Mouse (Mus musculus) limb, embryonic 13.5 days (tissue): Measurements from ENCODE around the gene Klhl6. TPM values are rescaled to one million over a fixed set of nuclear protein-coding genes. Genes with fewer than 3 reads are reported as not detected.
A peak's percentile ranks its signal among the peaks of the same experiment; 100 is the strongest.

Experiments
- ATAC-seq: fragments of 200-750 bp; cut with Nextera tagmentation; 2 replicates; pipeline ENCODE4 v1.8.0; 2017; ENCODE audit warnings: low read depth, moderate number of reproducible peaks, moderate TSS enrichment; ENCODE audit not compliant: low FRiP score
- H3K27ac ChIP-seq: fragments of 300-500 bp; sonication (generic); 2 replicates; pipeline ENCODE4 v1.5.1; 2015; ENCODE audit warnings: inconsistent platforms, mild to moderate bottlenecking, moderate library complexity
- H3K27me3 ChIP-seq: fragments of 300-500 bp; sonication (generic); 2 replicates; pipeline ENCODE4 v1.6.1; 2015; ENCODE audit warnings: mild to moderate bottlenecking, inconsistent platforms
- H3K36me3 ChIP-seq: fragments of 300-500 bp; sonication (generic); 2 replicates; pipeline ENCODE4 v1.6.1; 2015; ENCODE audit warnings: inconsistent platforms, mild to moderate bottlenecking, moderate library complexity
- H3K4me1 ChIP-seq: fragments of 300-500 bp; sonication (generic); 2 replicates; pipeline ENCODE4 v1.6.1; 2015; ENCODE audit warnings: inconsistent platforms
- H3K4me2 ChIP-seq: fragments of 300-500 bp; sonication (generic); replicated peaks from 2 replicates; pipeline ENCODE4 v1.6.1; 2015; ENCODE audit warnings: inconsistent platforms, mild to moderate bottlenecking, moderate library complexity
- H3K4me3 ChIP-seq: fragments of 300-500 bp; sonication (generic); 2 replicates; pipeline ENCODE4 v1.5.1; 2015; ENCODE audit warnings: moderate library complexity, mild to moderate bottlenecking, inconsistent platforms
- H3K9ac ChIP-seq: fragments of 300-500 bp; sonication (generic); 2 replicates; pipeline ENCODE4 v1.6.1; 2015; ENCODE audit warnings: mild to moderate bottlenecking, inconsistent platforms
- H3K9me3 ChIP-seq: fragments of 300-500 bp; sonication (generic); 2 replicates; pipeline ENCODE4 v1.6.1; 2016; ENCODE audit warnings: inconsistent platforms
- WGBS: fragments of 180-500 bp; shearing (Covaris S2); methylation state at CpG from one replicate; pipeline ENCODE4 v1.1.7; 2015; 5-methylcytosine and 5-hydroxymethylcytosine counted together
- polyA plus RNA-seq: library from polyadenylated mRNA; unstranded; fragments of >200 nt; fragmentation: Nextera tagmentation; extraction: Ambion mirVana; gene quantifications from 2 replicates; pipeline ENCODE4 v1.2.1, GENCODE M21; 2015

Gene Klhl6
- polyA plus RNA-seq, 1 experiment from 2014 or later: 7.4 TPM

- no peaks in the 10 kb centered on the region for H3K27me3 ChIP-seq
- H3K4me2 ChIP-seq: no peak overlapping the region
- H3K36me3 ChIP-seq: no peaks in the 10 kb centered on the region
- whole genome bisulfite sequencing: 93% methylated on average over 1 of the region's 1 CpGs
- H3K4me3 ChIP-seq: no peak overlapping the region
- no peaks in the 10 kb centered on the region for H3K4me1 ChIP-seq
- H3K9ac ChIP-seq: no peak overlapping the region
- no peak for ATAC-seq
- no peak overlapping the region for H3K27ac ChIP-seq
- peaks cover 6% of the 10 kb centered on the region; the same call in 1 of the 2 replicates for H3K9me3 ChIP-seq
Observed at GRCm38 (mm10) chr16:19967897-19968392, 14.9 kb downstream of the Klhl6 start.

- no peak for ATAC-seq
Observed at GRCm38 (mm10) chr16:19966976-19967375, 15.9 kb downstream of the Klhl6 start.

GRCm38 (mm10) chr16:19966437-19966836 lies 16.4 kb downstream of the Klhl6 start:
- Histone ChIP-seq H3K36me3 (no peaks in the 10 kb centered on the region), H3K9ac (no peak overlapping the region), H3K4me2 (no peak overlapping the region), H3K4me3 (no peak overlapping the region), H3K27ac (no peak overlapping the region), H3K27me3 (no peaks in the 10 kb centered on the region), H3K4me1 (no peaks in the 10 kb centered on the region), H3K9me3 (no peaks in the 10 kb centered on the region)
- ATAC-seq: no peak
- WGBS: 82% methylated on average over 1 of the region's 1 CpGs

More at GRCm38 (mm10) chr16:19966976-19967375, 15.9 kb downstream of the Klhl6 start:
- Histone ChIP-seq H3K27me3 (no peaks in the 10 kb centered on the region), H3K9ac (no peak overlapping the region), H3K9me3 (0 out of 2 replicates have a peak, but pooled peaks cover 2% of the 10 kb centered on the region), H3K4me2 (no peak overlapping the region), H3K27ac (no peak overlapping the region), H3K4me1 (no peaks in the 10 kb centered on the region), H3K36me3 (no peaks in the 10 kb centered on the region), H3K4me3 (no peak overlapping the region)

- H3K4me2 ChIP-seq: no peak overlapping the region
- no peak overlapping the region for H3K4me3 ChIP-seq
- no peaks in the 10 kb centered on the region for H3K27me3 ChIP-seq
- H3K27ac ChIP-seq: no peak overlapping the region
- H3K36me3 ChIP-seq: no peaks in the 10 kb centered on the region
- 84% methylated on average over 3 of the region's 3 CpGs for WGBS
- H3K9ac ChIP-seq: no peak overlapping the region
- no peak for ATAC-seq
- no peaks in the 10 kb centered on the region for H3K4me1 ChIP-seq
- H3K9me3 ChIP-seq: no peaks in the 10 kb centered on the region
Observed at GRCm38 (mm10) chr16:19962951-19963350, 19.9 kb downstream of the Klhl6 start.

GRCm38 (mm10) chr16:19961070-19961469 lies 21.8 kb downstream of the Klhl6 start:
- WGBS: 91% methylated on average over 2 of the region's 2 CpGs
- H3K36me3 ChIP-seq: no peaks in the 10 kb centered on the region
- no peak overlapping the region for H3K4me2 ChIP-seq
- no peak overlapping the region for H3K27ac ChIP-seq
- no peaks in the 10 kb centered on the region for H3K4me1 ChIP-seq
- no peaks in the 10 kb centered on the region for H3K27me3 ChIP-seq
- no peak overlapping the region for H3K4me3 ChIP-seq
- no peaks in the 10 kb centered on the region for H3K9me3 ChIP-seq
- ATAC-seq: no peak
- H3K9ac ChIP-seq: no peak overlapping the region

GRCm38 (mm10) chr16:19960407-19961058 lies 22.3 kb downstream of the Klhl6 start:
- ATAC-seq: no peak
- H3K36me3 ChIP-seq: no peaks in the 10 kb centered on the region
- WGBS: 64% methylated on average over 4 of the region's 4 CpGs
- no peaks in the 10 kb centered on the region for H3K4me1 ChIP-seq
- no peak overlapping the region for H3K27ac ChIP-seq
- no peak overlapping the region for H3K9ac ChIP-seq
- H3K27me3 ChIP-seq: no peaks in the 10 kb centered on the region
- no peak overlapping the region for H3K4me2 ChIP-seq
- H3K4me3 ChIP-seq: no peak overlapping the region
- no peaks in the 10 kb centered on the region for H3K9me3 ChIP-seq

- ATAC-seq: no peak
- no peaks in the 10 kb centered on the region for H3K36me3 ChIP-seq
- 79% methylated on average over 5 of the region's 5 CpGs for WGBS
Observed at GRCm38 (mm10) chr16:19957051-19957450, 25.8 kb downstream of the Klhl6 start.

GRCm38 (mm10) chr16:19947336-19947735 lies 35.5 kb downstream of the Klhl6 start:
- 0 out of 2 replicates have a peak, but pooled peaks cover 7% of the 10 kb centered on the region for H3K4me1 ChIP-seq
- no peaks in the 10 kb centered on the region for H3K9me3 ChIP-seq
- H3K27me3 ChIP-seq: no peaks in the 10 kb centered on the region
- 0 out of 2 replicates have a peak, but pooled peaks have one; percentile 19 for ATAC-seq
- H3K4me3 ChIP-seq: no peak overlapping the region
- H3K36me3 ChIP-seq: no peaks in the 10 kb centered on the region
- no peak overlapping the region for H3K4me2 ChIP-seq
- no peak overlapping the region for H3K27ac ChIP-seq
- no peak overlapping the region for H3K9ac ChIP-seq
- 84% methylated on average over 3 of the region's 3 CpGs for WGBS

More at GRCm38 (mm10) chr16:19957051-19957450, 25.8 kb downstream of the Klhl6 start:
- Histone ChIP-seq H3K4me1 (no peaks in the 10 kb centered on the region), H3K27me3 (no peaks in the 10 kb centered on the region), H3K4me2 (no peak overlapping the region), H3K27ac (no peak overlapping the region), H3K4me3 (no peak overlapping the region), H3K9me3 (no peaks in the 10 kb centered on the region), H3K9ac (no peak overlapping the region)

GRCm38 (mm10) chr16:19946578-19947298 lies 36.1 kb downstream of the Klhl6 start:
- Histone ChIP-seq H3K27ac (no peak overlapping the region), H3K36me3 (no peaks in the 10 kb centered on the region), H3K4me1 (0 out of 2 replicates have a peak, but pooled peaks cover 7% of the 10 kb centered on the region), H3K27me3 (no peaks in the 10 kb centered on the region), H3K9ac (no peak overlapping the region), H3K9me3 (no peaks in the 10 kb centered on the region), H3K4me3 (no peak overlapping the region), H3K4me2 (no peak overlapping the region)
- ATAC-seq: peak; percentile 87
- 68% methylated on average over 11 of the region's 11 CpGs for WGBS

GRCm38 (mm10) chr16:19920823-19921222 lies 62.0 kb downstream of the Klhl6 start:
- Histone ChIP-seq H3K27me3 (no peaks in the 10 kb centered on the region), H3K4me2 (no peak overlapping the region), H3K4me3 (no peak overlapping the region), H3K9ac (no peak overlapping the region), H3K4me1 (no peaks in the 10 kb centered on the region), H3K36me3 (no peaks in the 10 kb centered on the region), H3K9me3 (no peaks in the 10 kb centered on the region), H3K27ac (no peak overlapping the region)
- no peak for ATAC-seq

- no peak for ATAC-seq
- WGBS: 79% methylated on average over 1 of the region's 1 CpGs
- H3K4me3 ChIP-seq: no peak overlapping the region
- H3K9me3 ChIP-seq: no peaks in the 10 kb centered on the region
- H3K36me3 ChIP-seq: no peaks in the 10 kb centered on the region
- H3K4me1 ChIP-seq: no peaks in the 10 kb centered on the region
- H3K4me2 ChIP-seq: no peak overlapping the region
- H3K9ac ChIP-seq: no peak overlapping the region
- H3K27me3 ChIP-seq: no peaks in the 10 kb centered on the region
- H3K27ac ChIP-seq: no peak overlapping the region
Observed at GRCm38 (mm10) chr16:19918286-19918685, 64.6 kb downstream of the Klhl6 start.

GRCm38 (mm10) chr16:19912582-19912981 lies 70.3 kb downstream of the Klhl6 start:
- no peak for ATAC-seq
- Histone ChIP-seq H3K4me1 (no peaks in the 10 kb centered on the region), H3K4me2 (no peak overlapping the region), H3K27ac (no peak overlapping the region), H3K4me3 (no peak overlapping the region), H3K27me3 (no peaks in the 10 kb centered on the region), H3K9ac (no peak overlapping the region), H3K9me3 (no peaks in the 10 kb centered on the region), H3K36me3 (no peaks in the 10 kb centered on the region)
- WGBS: 57% methylated on average over 2 of the region's 2 CpGs
